Comparison of ENCODE assay signal across 8 mouse cellular contexts in genomic region chr1:57612931-57613804, GRCm38 (mm10).
DNase-seq lines count a peak whose midpoint lies in the region; ATAC-seq and TF ChIP-seq lines count a peak whose summit lies in the region.

No protein-coding gene starts in this region.

- H3K27ac ChIP-seq in liver, embryonic 11.5 days (ENCODE audit: low read depth, low read length) = no peak overlapping the region
- H3K27ac ChIP-seq in heart, postnatal 0 days (ENCODE audit: low read depth) = no peak overlapping the region
- H3K27ac ChIP-seq in stomach, embryonic 16.5 days (ENCODE audit: low read length) = no peak overlapping the region

- no peak overlapping the region for H3K9ac ChIP-seq in liver, embryonic 11.5 days (ENCODE audit: low read depth, low read length)
- no peak overlapping the region; the same call in 1 of the 2 replicates for H3K9ac ChIP-seq in heart, postnatal 0 days (replicated peaks; ENCODE audit: low read depth, low read length)
- no peak overlapping the region for H3K9ac ChIP-seq in stomach, embryonic 16.5 days (ENCODE audit: low read length)

- no peak overlapping the region; the same call in 1 of the 2 replicates for H3K4me3 ChIP-seq in liver, embryonic 11.5 days (ENCODE audit: low read depth, low read length)
- H3K4me3 ChIP-seq in heart, postnatal 0 days (ENCODE audit: low read depth, low read length) = peak overlapping the region; percentile 25; the same call in 1 of the 2 replicates
- peak overlapping the region; percentile 13; the same call in 1 of the 2 replicates for H3K4me3 ChIP-seq in stomach, embryonic 16.5 days (replicated peaks; ENCODE audit: low read length)

- no peaks in the 10 kb centered on the region for H3K9me3 ChIP-seq in liver, embryonic 11.5 days (ENCODE audit: control insufficient read depth, low read length)
- H3K9me3 ChIP-seq in heart, postnatal 0 days (replicated peaks; ENCODE audit: control insufficient read depth, low read length) = no peaks in the 10 kb centered on the region
- no peaks in the 10 kb centered on the region for H3K9me3 ChIP-seq in stomach, embryonic 16.5 days (replicated peaks; ENCODE audit: control insufficient read depth, low read length)

- no peaks in the 10 kb centered on the region for H3K36me3 ChIP-seq in liver, embryonic 11.5 days (ENCODE audit: control insufficient read depth, insufficient read depth, low read length)
- H3K36me3 ChIP-seq in heart, postnatal 0 days (replicated peaks; ENCODE audit: control insufficient read depth, insufficient read depth, low read length) = no peaks in the 10 kb centered on the region
- H3K36me3 ChIP-seq in stomach, embryonic 16.5 days (ENCODE audit: control insufficient read depth, insufficient read depth, low read length) = no peaks in the 10 kb centered on the region

- TF ChIP-seq CTCF in heart, postnatal 0 days (IDR thresholded peaks at IDR 0.05; ENCODE audit: low read depth) = no peak

- no peak for TF ChIP-seq EP300 in heart, postnatal 0 days (IDR thresholded peaks at IDR 0.05; ENCODE audit: low read depth)

- no peaks in the 10 kb centered on the region for H3K4me1 ChIP-seq in liver, embryonic 11.5 days (replicated peaks; ENCODE audit: control insufficient read depth, insufficient read depth, low read length)
- 0 out of 2 replicates have a peak, but pooled peaks cover 6% of the 10 kb centered on the region for H3K4me1 ChIP-seq in heart, postnatal 0 days (ENCODE audit: control insufficient read depth, insufficient read depth)
- H3K4me1 ChIP-seq in stomach, embryonic 16.5 days (ENCODE audit: control insufficient read depth, insufficient read depth, low read length) = peaks cover 9% of the 10 kb centered on the region; the same call in 1 of the 2 replicates

- H3K4me2 ChIP-seq in liver, embryonic 11.5 days = peak overlapping the region; percentile 49
- H3K4me2 ChIP-seq in heart, postnatal 0 days (ENCODE audit: low read depth, low read length) = peak overlapping the region; percentile 58
- peak overlapping the region; percentile 49 for H3K4me2 ChIP-seq in stomach, embryonic 16.5 days (ENCODE audit: low read depth, low read length)

- no peak for DNase-seq in liver, embryonic 11.5 days (ENCODE audit: low spot score)
- no peak for DNase-seq in liver
- DNase-seq in heart, postnatal 0 days (ENCODE audit: low spot score) = no peak
- peak; percentile 32 to 33 for DNase-seq in kidney, postnatal 36 days
- DNase-seq in cerebellum, adult 8-10 months = no peak
- DNase-seq in ovary, postnatal 10 days (ENCODE audit: low spot score) = no peak
- no peak for DNase-seq in Muller cell, postnatal 12 days (ENCODE audit: inconsistent ontology term)

- WGBS in liver, embryonic 11.5 days = 29% methylated on average over 16 of the region's 17 CpGs
- 25% methylated on average over 17 of the region's 17 CpGs for WGBS in heart, postnatal 0 days
- WGBS in stomach, embryonic 16.5 days = 23% methylated on average over 17 of the region's 17 CpGs

- no peaks in the 10 kb centered on the region for H3K27me3 ChIP-seq in liver, embryonic 11.5 days (replicated peaks; ENCODE audit: control insufficient read depth, insufficient read depth, low read length)
- no peaks in the 10 kb centered on the region for H3K27me3 ChIP-seq in heart, postnatal 0 days (ENCODE audit: control insufficient read depth, insufficient read depth, low read length)
- no peaks in the 10 kb centered on the region for H3K27me3 ChIP-seq in stomach, embryonic 16.5 days (ENCODE audit: control insufficient read depth, insufficient read depth, low read length)

- no peak for ATAC-seq in liver, embryonic 11.5 days (replicated peaks; ENCODE audit: low FRiP score)
- peak; percentile 42 for ATAC-seq in heart, postnatal 0 days (ENCODE audit: insufficient read depth, low read depth)
- ATAC-seq in stomach, embryonic 16.5 days (ENCODE audit: insufficient read depth, low FRiP score) = no peak

Comparison
In these comparisons a context has a peak if more than half of its experiments do, and no peak if none do; other contexts are left out.
1. DNase-seq: peak in kidney, postnatal 36 days (2 of 2); none in liver, embryonic 11.5 days (single experiment), liver (single experiment), heart, postnatal 0 days (single experiment), cerebellum, adult 8-10 months (single experiment), ovary, postnatal 10 days (single experiment) and Muller cell, postnatal 12 days (single experiment).
2. Peak in every context shown above with its lines, with median percentiles within 50 percentile points of each other: H3K4me2 ChIP-seq.